Mouse (Mus musculus): Measurements from ENCODE around the gene Cat.

DNA sequence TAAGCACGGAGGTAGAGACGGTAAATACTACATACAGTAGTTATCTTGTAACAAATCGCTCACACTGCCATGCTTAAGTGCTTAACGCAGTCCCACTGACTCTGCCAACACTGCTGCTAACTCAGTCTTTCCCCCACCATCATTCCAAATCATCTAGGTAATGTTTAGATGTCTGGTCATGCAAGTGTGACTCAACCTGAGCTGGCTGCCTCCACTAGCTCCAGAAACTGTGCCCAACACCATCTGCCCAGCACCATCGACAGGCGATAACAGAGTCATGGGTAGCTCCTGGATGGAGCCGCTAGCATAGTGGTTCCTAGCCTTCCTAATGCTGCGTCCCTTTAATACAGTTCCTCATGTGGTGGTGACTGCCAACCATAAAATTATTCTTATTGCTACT lies 20.4 kb downstream of the Cat start:
- no peak for TF ChIP-seq CTCF (IDR thresholded peaks at IDR 0.05; ENCODE audit: low read depth, low read length)
- no peak for TF ChIP-seq POLR2A (IDR thresholded peaks at IDR 0.05; ENCODE audit: insufficient read depth, low read length)
- TF ChIP-seq EP300 (IDR thresholded peaks at IDR 0.05; ENCODE audit: insufficient read depth, low read depth, low read length), result no peak

Data from ES-Bruce4 (cell line).